Mouse (Mus musculus) G1E (cell line): ENCODE measurements at regions not wholly inside any gene's neighbourhood (a gene's known extent, or its start where the extent isn't known, plus 50 kb on each side); places are given as distances from the start of the nearest gene placed in this dataset.

Experiments used
- CTCF ChIP-seq: IDR thresholded peaks from 2 replicates; pipeline ENCODE4 v1.5.1; 2012; ENCODE audit warnings: low read depth, low read length, inconsistent platforms, mixed read lengths
- GATA1 ChIP-seq: IDR thresholded peaks from 2 replicates; pipeline ENCODE4 v1.6.1; 2012; ENCODE audit warnings: borderline replicate concordance, low read length, inconsistent platforms, mixed read lengths
- POLR2AphosphoS5 ChIP-seq: IDR thresholded peaks from 2 replicates; pipeline ENCODE4 v1.6.1; 2012; ENCODE audit warnings: low read depth, low read length, inconsistent platforms; ENCODE audit not compliant: insufficient replicate concordance

GRCm38 (mm10) chr2:94680096-94680765, 242.3 kb upstream of the Api5 start:
- TF ChIP-seq POLR2AphosphoS5: no peak
- TF ChIP-seq CTCF: no peak
- TF ChIP-seq GATA1: no peak
